Mouse (Mus musculus) left cerebral cortex, adult 8-10 months (tissue): ENCODE data around the gene Ankrd65. TPM values are rescaled to one million over a fixed set of nuclear protein-coding genes. Genes with fewer than 3 reads are reported as not detected.
A peak's percentile ranks its signal among the peaks of the same experiment; 100 is the strongest.

ENCODE experiments used
- DNase-seq, 2 experiments: peaks; one replicate each; pipeline ENCODE4 v3.0.0; 2022; ENCODE audit warnings: low spot score in 2 of 2
- microRNA-seq, 2 experiments: library from miRNA; unstranded; fragments of <30 nt; microRNA quantifications; one replicate each; pipeline ENCODE4 v1.2.0; 2022
- total RNA-seq, 4 experiments: library from RNA; stranded (reverse); gene quantifications; 2 replicates each; pipeline ENCODE4 v1.2.4; 2022

Gene Ankrd65
- total RNA-seq, 4 experiments from 2014 or later, result 0.35 TPM; not detected in 3

GRCm38 (mm10) chr4:155846871-155847578 lies 56.8 kb downstream of the Ankrd65 start, which contains the start of gene Dvl1:
TSS of gene Dvl1 (plus strand) at chr4:155847402.
- DNase-seq, result peak; percentile 82 to 88

DNA sequence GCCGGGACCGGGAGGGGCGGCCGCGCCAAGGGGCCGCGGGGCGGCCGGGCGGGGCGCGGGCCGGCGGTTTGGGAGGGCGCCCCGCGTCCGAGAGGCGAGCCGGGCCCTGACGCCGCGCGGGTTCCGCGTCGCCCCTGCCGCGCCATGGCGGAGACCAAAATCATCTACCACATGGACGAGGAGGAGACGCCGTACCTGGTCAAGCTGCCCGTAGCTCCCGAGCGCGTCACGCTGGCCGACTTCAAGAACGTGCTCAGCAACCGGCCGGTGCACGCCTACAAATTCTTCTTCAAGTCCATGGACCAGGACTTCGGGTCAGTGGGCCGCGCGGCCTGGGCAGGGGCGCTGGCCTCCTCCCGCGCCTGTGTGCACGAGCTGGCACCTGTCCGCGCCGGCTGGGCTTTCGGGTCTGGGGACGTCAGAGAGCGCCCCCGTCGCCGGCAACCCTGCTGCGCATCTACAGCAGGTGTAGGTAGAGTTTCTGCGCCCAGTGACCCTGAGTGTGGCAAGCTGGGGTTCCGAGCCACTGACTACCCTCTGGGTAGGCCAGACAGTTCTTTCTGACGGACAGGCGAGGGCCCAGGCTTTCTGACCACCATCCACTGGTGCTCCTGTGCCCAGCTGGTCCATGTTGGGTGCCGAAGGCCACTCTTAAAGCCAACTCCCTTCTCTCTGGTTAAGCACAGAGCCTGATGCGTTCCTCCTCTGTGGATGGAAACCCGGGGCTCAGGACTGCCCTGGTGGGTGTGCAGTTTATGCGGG lies 57.5 kb downstream of the Ankrd65 start:
- DNase-seq, result no peak

- DNase-seq, result no peak
Observed at GRCm38 (mm10) chr4:155848434-155849095, 58.3 kb downstream of the Ankrd65 start.

Small RNA genes within 50 kb of the gene (microRNA-seq; reads per million reads assigned to microRNA genes)
- gene Gm27743, result 0 reads per million in 2 experiments

Other genes starting within 250 kb of the Ankrd65 start
- gene Nadk, start 228.1 kb upstream of the Ankrd65 start, total RNA-seq, result 10 to 100 TPM; 43.2 to 55.5 (median 52.6) TPM
- gene Slc35e2, start 189.0 kb upstream of the Ankrd65 start, total RNA-seq, result 10 to 100 TPM; 42.9 to 50.6 (median 43.8) TPM
- gene Cdk11b, start 165.6 kb upstream of the Ankrd65 start, total RNA-seq, result 10 to 100 TPM; 40.1 to 55.0 (median 47.1) TPM
- gene Gm10563, start 145.0 kb upstream of the Ankrd65 start, total RNA-seq, result not detected
- gene Mmp23, start 137.1 kb upstream of the Ankrd65 start, total RNA-seq, result 1 to 10 TPM in 3 of 4 experiments, under 1 TPM in 1; 0.99 to 2.8 (median 2.1) TPM
- gene Mib2, start 121.2 kb upstream of the Ankrd65 start, total RNA-seq, result 100 to 1,000 TPM; 108 to 124 (median 117) TPM
- 10 to 100 TPM; 31.6 to 37.7 (median 34.7) TPM for gene Fndc10, start 96.1 kb upstream of the Ankrd65 start, total RNA-seq
- 100 to 1,000 TPM in 2 of 4 experiments, 10 to 100 TPM in 2; 91.0 to 111 (median 98.8) TPM for gene Ssu72, start 85.6 kb upstream of the Ankrd65 start, total RNA-seq
- 10 to 100 TPM; 43.9 to 53.3 (median 48.9) TPM for gene Tmem240, start 55.6 kb upstream of the Ankrd65 start, total RNA-seq
- gene Atad3a, start 29.3 kb upstream of the Ankrd65 start, total RNA-seq, result 10 to 100 TPM; 41.3 to 55.7 (median 51.1) TPM
- gene Vwa1, start 15.7 kb upstream of the Ankrd65 start, total RNA-seq, result 10 to 100 TPM; 14.0 to 14.9 (median 14.4) TPM
- 10 to 100 TPM; 35.4 to 43.6 (median 36.6) TPM for gene Tmem88b, start 4.6 kb upstream of the Ankrd65 start, total RNA-seq
- gene Mrpl20, start 12.4 kb downstream of the Ankrd65 start, total RNA-seq, result 10 to 100 TPM; 75.3 to 87.1 (median 84.7) TPM
- 10 to 100 TPM; 54.7 to 60.9 (median 57.6) TPM for gene Ccnl2, start 22.1 kb downstream of the Ankrd65 start, total RNA-seq
- 100 to 1,000 TPM; 101 to 109 (median 102) TPM for gene Aurkaip1, start 40.8 kb downstream of the Ankrd65 start, total RNA-seq
- 10 to 100 TPM in 1 of 4 experiments, 1 to 10 TPM in 3; 8.9 to 10.3 (median 9.3) TPM for gene Mxra8, start 49.2 kb downstream of the Ankrd65 start, total RNA-seq
- 10 to 100 TPM; 81.1 to 86.5 (median 81.4) TPM for gene Dvl1, start 57.0 kb downstream of the Ankrd65 start, total RNA-seq
- under 1 TPM in 2 of 4 experiments, not detected in 2; 0.30 to 0.39 TPM for gene Tas1r3, start 72.9 kb downstream of the Ankrd65 start, total RNA-seq
- 10 to 100 TPM; 30.1 to 48.4 (median 33.7) TPM for gene Cptp, start 79.0 kb downstream of the Ankrd65 start, total RNA-seq
- 10 to 100 TPM; 26.8 to 32.6 (median 30.0) TPM for gene Ints11, start 79.1 kb downstream of the Ankrd65 start, total RNA-seq
- gene Pusl1, start 101.3 kb downstream of the Ankrd65 start, total RNA-seq, result 10 to 100 TPM; 49.0 to 65.6 (median 58.5) TPM
- gene Acap3, start 101.4 kb downstream of the Ankrd65 start, total RNA-seq, result 100 to 1,000 TPM; 108 to 128 (median 122) TPM
- gene Ube2j2, start 153.4 kb downstream of the Ankrd65 start, total RNA-seq, result 10 to 100 TPM; 57.7 to 67.6 (median 65.2) TPM
- gene C1qtnf12, start 171.9 kb downstream of the Ankrd65 start, total RNA-seq, result 10 to 100 TPM; 16.0 to 26.1 (median 23.8) TPM
- gene B3galt6, start 202.2 kb downstream of the Ankrd65 start, total RNA-seq, result 10 to 100 TPM in 2 of 4 experiments, 1 to 10 TPM in 2; 9.3 to 12.6 (median 10.5) TPM
- gene Sdf4, start 202.4 kb downstream of the Ankrd65 start, total RNA-seq, result 100 to 1,000 TPM; 206 to 235 (median 221) TPM
- 1 to 10 TPM in 3 of 4 experiments, under 1 TPM in 1; 0.91 to 3.5 (median 1.5) TPM for gene Tnfrsf4, start 223.4 kb downstream of the Ankrd65 start, total RNA-seq
- gene Tnfrsf18, start 235.7 kb downstream of the Ankrd65 start, total RNA-seq, result not detected